Mouse (Mus musculus) left cerebral cortex, adult 11 months (tissue): Measurements from ENCODE around the gene Rhbdf2.

ENCODE experiments used
- DNase-seq: peaks from one replicate; pipeline ENCODE4 v3.0.0; 2022; ENCODE audit warnings: low spot score

Rhbdf2 gene

GRCm38 (mm10) chr11:116549273-116550038 lies 77.4 kb downstream of the Rhbdf2 start:
- DNase-seq: no peak

DNA sequence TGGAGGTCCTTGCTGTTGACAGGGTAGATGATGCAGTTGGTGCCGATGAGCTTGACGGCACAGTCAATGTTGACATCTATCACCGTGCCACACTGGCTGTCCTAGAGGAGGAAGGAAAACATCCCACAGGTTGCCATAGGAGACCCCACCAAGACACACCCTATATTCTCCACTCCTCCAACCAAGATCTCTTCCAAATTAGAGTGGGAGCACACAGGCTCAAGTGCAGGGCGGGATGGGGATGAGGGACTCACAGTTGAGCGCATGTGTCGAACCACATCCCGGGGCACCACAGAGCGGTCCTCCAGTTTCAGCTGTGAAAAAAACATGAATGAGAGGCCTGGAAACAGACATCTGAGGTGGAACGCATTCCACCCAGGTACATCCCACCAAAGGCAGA lies 78.0 kb downstream of the Rhbdf2 start:
- DNase-seq: no peak
